Mouse (Mus musculus): ENCODE data around the gene Tas2r110.

GRCm38 (mm10) chr6:132867708-132868107 lies at the start of gene Tas2r110:
- TF ChIP-seq CTCF (IDR thresholded peaks at IDR 0.05; ENCODE audit: extremely low read depth, insufficient read depth, low read length) (no peak), POLR2A (IDR thresholded peaks at IDR 0.05; ENCODE audit: extremely low read depth, insufficient read depth, low read length) (no peak)
